Mouse (Mus musculus) v-Abl transformed pro-B cells (cell line): ENCODE results near the gene Slc22a15.

ENCODE experiments used
- in situ Hi-C, 2 experiments: fragments of 400-800 bp; cut with MboI; formaldehyde crosslinking; loops; one replicate each; pipeline ENCODE4 v1.15.1; 2025; ENCODE audit not compliant: unreplicated experiment in 2 of 2

Slc22a15 gene

GRCm38 (mm10) chr3:101917665-101918064 lies 6.6 kb downstream of the Slc22a15 start:
- in situ Hi-C loops, result no loop called here

DNA sequence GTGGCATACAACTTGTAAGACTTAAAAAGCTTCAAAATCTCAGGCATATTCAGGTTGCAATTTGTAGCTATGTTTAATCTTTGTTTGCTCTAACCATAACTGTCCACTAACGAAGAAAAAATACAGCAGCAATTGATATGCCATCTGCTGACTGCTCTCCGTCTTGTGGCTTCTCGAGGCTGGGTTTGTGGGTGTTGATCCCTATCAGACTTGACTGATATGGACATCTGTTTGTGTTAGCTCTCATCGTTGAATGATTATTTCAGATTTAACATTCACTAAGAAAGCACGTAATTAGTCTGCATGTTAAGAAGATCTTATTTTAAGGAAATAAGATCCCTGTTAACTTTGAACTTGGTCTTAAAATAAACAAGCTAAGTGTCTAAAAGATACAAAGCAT lies 7.7 kb downstream of the Slc22a15 start:
- in situ Hi-C loops, result no loop called here

DNA sequence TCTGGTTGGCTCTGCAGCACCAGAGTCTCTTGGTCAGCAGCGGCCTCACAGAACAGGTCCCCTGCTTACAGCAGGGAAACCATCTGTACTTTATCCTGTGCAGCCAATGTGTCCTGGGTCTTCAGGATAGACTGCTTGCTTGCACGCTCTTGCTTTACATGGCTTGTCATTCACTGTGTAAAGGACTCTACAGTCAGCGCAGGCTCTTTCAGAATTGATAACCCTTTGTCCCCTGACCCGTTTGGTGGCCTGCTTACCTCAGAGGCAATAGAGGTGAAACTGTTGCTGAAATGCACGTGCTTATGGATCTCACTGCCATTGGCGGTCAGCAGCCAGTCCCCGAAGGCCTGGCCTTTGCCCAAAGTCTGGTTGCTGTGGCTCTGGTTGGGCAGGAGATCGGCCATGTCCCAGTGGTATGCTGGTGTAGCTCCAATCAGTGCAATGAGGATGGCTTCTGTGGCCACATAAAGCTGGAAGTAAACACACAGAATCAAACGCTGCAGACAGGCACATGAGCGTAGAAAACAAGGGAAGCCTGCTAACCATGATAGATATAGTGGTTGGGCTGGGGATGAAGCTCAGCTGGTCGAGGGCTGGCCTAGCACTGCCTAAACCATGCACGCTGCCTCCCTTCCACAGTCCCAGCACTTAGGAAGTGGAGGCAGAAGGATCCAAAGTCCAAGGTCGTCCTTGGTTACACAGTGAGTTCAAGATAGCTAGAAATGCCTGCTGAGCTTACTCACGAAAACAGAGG lies 9.0 kb downstream of the Slc22a15 start:
- in situ Hi-C loops, result no loop called here

GRCm38 (mm10) chr3:101914266-101914665 lies 10.0 kb downstream of the Slc22a15 start:
- in situ Hi-C loops, result no loop called here

DNA sequence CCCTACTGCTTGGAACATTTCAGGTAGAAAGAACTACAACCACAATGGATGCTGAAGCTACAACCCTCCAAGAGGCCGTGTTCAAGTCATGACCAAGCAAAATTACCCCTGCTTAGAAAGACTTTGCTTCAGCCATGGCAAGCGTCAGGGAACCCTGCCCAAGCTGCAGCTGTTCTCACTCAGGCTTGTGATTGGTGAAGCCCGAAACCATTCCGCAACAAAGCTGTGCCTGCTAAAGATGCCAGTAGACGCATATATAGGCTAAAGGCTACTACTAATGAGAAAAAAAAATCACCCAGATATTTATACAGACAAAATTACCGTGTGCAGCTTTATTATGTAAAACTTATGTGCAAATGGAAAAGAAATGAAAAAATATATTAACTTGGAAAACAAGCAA lies 12.2 kb downstream of the Slc22a15 start:
- in situ Hi-C loops, result no loop called here

DNA sequence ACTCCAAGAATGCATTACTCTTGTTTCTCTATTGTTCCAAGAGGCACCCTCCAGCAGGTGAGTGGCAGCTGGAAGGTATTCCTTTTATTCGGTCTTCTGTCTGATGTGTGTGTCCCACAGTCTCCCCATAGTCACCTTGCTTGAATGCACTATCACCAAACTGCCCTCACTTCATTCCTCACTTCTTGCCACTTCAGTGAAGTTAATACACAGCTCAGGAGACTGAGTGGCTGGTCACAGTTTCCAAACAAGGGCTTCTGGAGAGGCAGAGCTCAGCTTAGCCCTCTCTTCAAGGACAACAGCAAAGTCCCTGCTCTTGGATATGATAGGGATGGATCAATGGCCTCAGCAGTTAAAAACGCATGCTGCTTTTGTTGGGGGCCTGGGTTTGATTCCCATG lies 17.2 kb downstream of the Slc22a15 start:
- in situ Hi-C loops, result no loop called here

DNA sequence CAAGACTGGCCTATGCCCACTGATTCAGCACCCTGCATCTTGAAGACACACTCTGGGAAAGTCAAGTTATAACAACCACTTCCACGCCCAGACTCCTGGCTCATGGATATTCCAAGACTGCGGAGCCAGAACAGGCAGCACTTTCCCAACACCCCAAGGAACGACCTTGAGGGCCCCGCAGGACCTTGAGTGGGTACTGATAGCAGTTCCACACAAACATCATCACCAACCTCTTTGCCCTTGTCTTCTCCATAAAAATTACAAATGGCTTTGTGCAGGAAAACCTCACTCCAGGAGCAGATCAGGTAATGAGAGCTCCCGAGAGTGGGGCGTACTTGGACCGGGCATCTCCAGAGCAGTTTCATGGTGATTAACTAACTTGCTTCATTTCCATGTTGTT lies 19.5 kb downstream of the Slc22a15 start:
- in situ Hi-C loops, result no loop called here

GRCm38 (mm10) chr3:101903091-101903490 lies 21.2 kb downstream of the Slc22a15 start:
- in situ Hi-C loops, result no loop called here

GRCm38 (mm10) chr3:101902344-101902743 lies 21.9 kb downstream of the Slc22a15 start:
- in situ Hi-C loops, result no loop called here

- in situ Hi-C loops, result no loop called here
These were observed 26.8 kb downstream of the Slc22a15 start for GRCm38 (mm10) chr3:101897377-101897974.

DNA sequence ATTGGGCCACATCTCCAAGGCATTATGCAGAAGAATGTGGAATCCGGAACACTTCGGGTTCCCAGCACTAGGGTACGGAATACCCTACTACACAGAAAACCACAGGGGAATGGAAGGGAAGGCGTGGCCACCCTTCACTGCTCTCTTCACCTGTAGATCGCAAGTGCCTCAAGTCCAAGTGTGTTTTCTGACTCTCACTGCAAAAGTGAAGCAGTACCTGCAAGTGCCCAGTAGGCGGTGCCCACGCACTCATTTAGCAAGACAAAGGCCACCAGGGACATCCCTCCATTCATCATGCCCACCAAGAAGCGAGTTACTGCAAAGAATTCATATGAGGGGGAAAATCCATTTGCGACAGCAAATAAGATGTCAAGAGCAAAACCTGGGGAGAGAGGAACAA lies 27.4 kb downstream of the Slc22a15 start:
- in situ Hi-C loops, result no loop called here

GRCm38 (mm10) chr3:101895376-101895910 lies 28.8 kb downstream of the Slc22a15 start:
- in situ Hi-C loops, result no loop called here

GRCm38 (mm10) chr3:101885591-101885990 lies 38.7 kb downstream of the Slc22a15 start:
- in situ Hi-C loops, result no loop called here

DNA sequence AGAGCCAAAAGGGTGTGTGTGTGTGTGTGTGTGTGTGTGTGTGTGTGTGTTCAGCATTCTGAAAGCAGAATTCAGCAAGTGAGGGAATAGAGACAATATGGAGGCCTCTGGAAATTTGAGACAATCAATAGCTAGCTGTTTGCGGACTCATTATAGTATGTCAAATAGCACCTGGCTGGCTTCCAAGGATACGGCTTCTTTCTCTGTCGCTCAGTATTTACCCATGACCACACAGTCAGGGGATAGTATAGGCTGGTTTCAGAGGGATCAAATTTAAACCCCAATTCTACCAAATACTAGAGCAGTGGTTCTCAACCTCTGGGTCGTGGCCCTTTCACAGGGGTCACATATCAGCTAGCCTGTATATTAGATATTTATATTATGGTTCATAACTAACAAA lies 39.2 kb downstream of the Slc22a15 start:
- in situ Hi-C loops, result no loop called here

GRCm38 (mm10) chr3:101883902-101884301 lies 40.4 kb downstream of the Slc22a15 start:
- in situ Hi-C loops, result no loop called here

GRCm38 (mm10) chr3:101881721-101882120 lies 42.5 kb downstream of the Slc22a15 start:
- in situ Hi-C loops, result no loop called here

DNA sequence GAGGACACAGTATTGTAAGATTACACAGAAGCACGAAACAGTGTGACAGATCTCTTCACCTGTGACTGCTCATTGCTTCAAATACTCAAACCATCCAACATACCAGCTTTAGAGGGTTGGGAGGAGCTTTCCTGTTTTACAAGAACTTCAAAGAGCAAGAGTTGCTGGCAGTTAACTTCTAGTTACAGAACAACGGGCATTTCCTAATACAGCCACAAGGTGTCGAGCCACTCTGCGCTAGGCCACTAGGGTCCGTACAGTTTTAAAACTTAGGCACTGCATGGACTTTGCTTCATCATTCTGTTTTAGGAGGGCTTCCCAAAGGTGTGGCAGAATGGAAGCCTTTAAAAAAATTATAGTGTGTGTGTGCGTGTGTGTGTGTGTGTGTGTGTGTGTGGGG lies 43.4 kb downstream of the Slc22a15 start:
- in situ Hi-C loops, result no loop called here

DNA sequence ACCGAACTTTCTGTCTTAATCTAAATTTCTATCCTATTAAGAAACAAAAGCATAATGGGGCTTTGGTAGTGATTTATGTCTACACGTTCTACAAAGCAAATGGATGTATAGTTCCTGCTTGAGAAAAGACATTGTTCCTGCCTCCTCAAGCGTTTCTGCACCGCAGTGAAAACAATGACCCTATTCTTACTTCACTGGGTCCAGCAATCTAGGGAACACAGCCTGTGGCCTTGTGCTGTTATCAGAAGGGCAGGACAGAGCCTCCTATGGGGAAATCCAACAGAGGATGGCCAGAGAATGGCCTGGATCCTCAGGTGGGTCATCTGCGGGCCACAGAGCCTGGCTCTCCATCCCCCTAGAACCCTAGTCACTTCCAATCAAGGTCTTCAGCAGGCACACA lies 46.1 kb downstream of the Slc22a15 start:
- in situ Hi-C loops, result no loop called here

DNA sequence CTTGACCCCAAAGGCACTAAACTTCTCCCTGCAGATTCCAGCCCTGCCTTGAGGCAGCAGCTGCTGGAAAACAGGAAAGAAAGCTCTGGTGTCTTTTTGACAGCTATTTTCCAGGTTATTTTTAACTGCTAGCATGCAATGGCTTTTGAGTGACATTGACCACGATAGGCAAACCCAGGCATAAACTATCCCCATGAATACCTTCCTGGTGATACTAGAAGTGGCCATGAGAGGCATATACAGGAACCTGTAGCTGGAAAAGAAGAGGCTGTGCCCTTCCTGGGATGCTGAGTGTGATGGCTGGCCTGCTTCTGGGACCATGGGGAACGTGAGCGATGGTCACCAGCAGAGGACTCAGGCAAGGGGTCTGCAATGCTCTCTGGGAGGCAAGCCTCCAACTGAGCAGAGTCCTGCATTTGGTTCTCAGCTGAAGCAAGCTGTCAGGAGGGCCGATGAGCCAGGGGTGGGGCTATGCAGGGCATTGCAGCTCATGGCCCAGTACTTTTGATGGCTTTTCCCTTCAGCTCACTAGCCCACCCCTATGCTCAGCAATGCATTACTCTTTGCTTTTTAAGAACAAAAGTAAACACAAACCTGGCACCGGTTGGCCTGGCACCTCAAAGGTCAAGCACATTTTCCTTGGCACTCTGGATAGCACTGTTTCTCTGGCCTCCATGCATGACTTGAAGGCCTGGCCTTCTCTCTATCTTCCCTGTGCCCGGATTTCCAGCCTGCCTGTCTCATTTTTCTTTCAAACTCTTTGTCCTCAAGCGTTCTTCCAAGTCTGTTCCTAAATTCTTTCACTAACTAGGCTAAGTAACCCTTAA lies 47.6 kb downstream of the Slc22a15 start:
- in situ Hi-C loops, result no loop called here

- in situ Hi-C loops, result no loop called here
These were observed 48.9 kb downstream of the Slc22a15 start for GRCm38 (mm10) chr3:101875258-101875920.
